Mouse (Mus musculus): Measurements from ENCODE around the gene Mtg2. TPM values are rescaled to one million over a fixed set of nuclear protein-coding genes. Genes with fewer than 3 reads are reported as not detected.

Mtg2 gene
- total RNA-seq, 2 experiments from 2014 or later: 27.3 to 31.7 TPM

Other genes with a start within 250 kb of the Mtg2 start
- gene Taf4, start 93.9 kb upstream of the Mtg2 start, total RNA-seq (2021): 10 to 100 TPM; 17.1 to 17.7 TPM
- 10 to 100 TPM; 62.0 to 62.3 TPM for gene Lsm14b, start 45.6 kb upstream of the Mtg2 start, total RNA-seq (2021)
- 100 to 1,000 TPM; 151 to 161 TPM for gene Psma7, start 28.2 kb upstream of the Mtg2 start, total RNA-seq (2021)
- 1 to 10 TPM; 1.9 TPM for gene Ss18l1, start 28.1 kb upstream of the Mtg2 start, total RNA-seq (2021)
- gene Hrh3, start 33.9 kb downstream of the Mtg2 start, total RNA-seq (2021): not detected
- gene Osbpl2, start 48.7 kb downstream of the Mtg2 start, total RNA-seq (2021): 10 to 100 TPM; 32.9 to 36.0 TPM
- gene Adrm1, start 100.9 kb downstream of the Mtg2 start, total RNA-seq (2021): 10 to 100 TPM; 84.0 to 86.8 TPM
- gene Lama5, start 155.3 kb downstream of the Mtg2 start, total RNA-seq (2021): 10 to 100 TPM; 72.2 to 78.5 TPM
- gene Rps21, start 186.8 kb downstream of the Mtg2 start, total RNA-seq (2021): 100 to 1,000 TPM; 561 to 600 TPM
- 10 to 100 TPM; 10.9 TPM for gene Cables2, start 202.9 kb downstream of the Mtg2 start, total RNA-seq (2021)
- not detected for gene Rbbp8nl, start 219.3 kb downstream of the Mtg2 start, total RNA-seq (2021)

Measured in heart, adult 18-20 months (tissue).